Mouse (Mus musculus) liver, postnatal 0 days (tissue): ENCODE results near the gene Chrm4.

Experiments
- CTCF ChIP-seq: sonication (generic); IDR thresholded peaks from 2 replicates; pipeline ENCODE4 v1.5.1; 2016; ENCODE audit warnings: antibody characterized with exemption, low read depth
- EP300 ChIP-seq: IDR thresholded peaks from 2 replicates; pipeline ENCODE4 v1.6.1; 2016; ENCODE audit warnings: antibody characterized with exemption, low read depth, mild to moderate bottlenecking

DNA sequence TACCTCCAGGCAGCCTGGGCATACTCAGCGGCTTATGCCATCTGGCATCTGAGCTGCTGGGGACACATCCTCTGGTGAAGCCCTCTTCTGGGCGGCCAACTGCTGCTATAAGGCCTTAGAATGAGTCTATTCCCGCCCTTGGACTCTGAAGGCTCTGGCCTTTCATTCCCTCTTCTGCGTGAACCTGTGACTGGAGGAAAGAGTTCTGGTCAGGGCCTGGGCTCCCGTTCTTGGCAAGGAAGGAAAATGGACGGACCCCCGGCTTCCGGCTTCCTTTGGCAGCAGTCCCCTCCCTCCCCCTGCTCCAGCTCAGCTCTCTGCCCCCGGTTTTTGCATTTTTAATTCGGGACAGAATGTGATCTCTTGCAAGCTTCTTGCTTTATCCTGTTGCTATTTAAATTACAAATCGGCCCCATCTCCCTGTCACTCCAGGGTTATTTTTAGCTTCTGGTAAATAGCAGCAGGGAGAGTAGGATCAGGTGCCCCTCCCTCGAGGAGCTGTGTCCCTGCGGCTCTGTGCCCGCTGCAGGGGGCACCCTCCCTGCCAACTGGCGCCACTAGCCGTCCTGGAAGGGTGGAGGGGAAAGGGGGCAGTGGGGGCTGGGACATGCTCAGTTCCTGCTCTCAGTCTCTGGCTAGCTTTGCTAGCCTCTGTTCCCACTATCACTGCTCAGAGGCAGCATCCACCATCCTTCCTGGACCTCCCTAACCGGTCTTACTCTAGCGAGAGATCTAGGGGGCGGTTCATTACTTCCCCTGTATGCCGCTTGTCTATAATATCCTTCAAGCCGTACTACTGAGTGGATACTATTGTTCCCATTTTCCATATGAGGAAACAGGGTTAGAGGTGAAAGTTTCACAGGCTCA lies 44.4 kb downstream of the Chrm4 start:
- TF ChIP-seq CTCF (no peak), EP300 (no peak)
